Mouse (Mus musculus) liver, postnatal 0 days (tissue): Measurements from ENCODE around the gene Erlin1. TPM values are rescaled to one million over a fixed set of nuclear protein-coding genes. Genes with fewer than 3 reads are reported as not detected.

Experiments used
- ATAC-seq: fragments of 200-750 bp; cut with Nextera tagmentation; 2 replicates; pipeline ENCODE4 v1.8.0; 2017; ENCODE audit warnings: mild to moderate bottlenecking, moderate library complexity
- DNase-seq: peaks from one replicate; pipeline ENCODE4 v3.0.0-alpha.2; 2016
- H3K27ac ChIP-seq: fragments of 300-500 bp; sonication (generic); 2 replicates; pipeline ENCODE4 v1.5.1; 2014; ENCODE audit warnings: antibody characterized with exemption, moderate library complexity, mild to moderate bottlenecking, low read depth
- H3K27me3 ChIP-seq: fragments of 300-500 bp; sonication (generic); 2 replicates; pipeline ENCODE4 v1.6.1; 2014; ENCODE audit warnings: low read length, control low read depth, mixed read lengths; ENCODE audit not compliant: insufficient read depth
- H3K36me3 ChIP-seq: fragments of 300-500 bp; sonication (generic); replicated peaks from 2 replicates; pipeline ENCODE4 v1.6.1; 2014; ENCODE audit warnings: mild to moderate bottlenecking, control low read depth, low read length, moderate library complexity, mixed read lengths; ENCODE audit not compliant: insufficient read depth
- H3K4me1 ChIP-seq: fragments of 300-500 bp; sonication (generic); 2 replicates; pipeline ENCODE4 v1.6.1; 2014; ENCODE audit warnings: antibody characterized with exemption, mild to moderate bottlenecking, control low read depth; ENCODE audit not compliant: insufficient read depth
- H3K4me2 ChIP-seq: fragments of 300-500 bp; sonication (generic); 2 replicates; pipeline ENCODE4 v1.6.1; 2014; ENCODE audit warnings: low read depth, mild to moderate bottlenecking, low read length, moderate library complexity, mixed read lengths
- H3K4me3 ChIP-seq: fragments of 300-500 bp; sonication (generic); 2 replicates; pipeline ENCODE4 v1.5.1; 2014; ENCODE audit warnings: low read depth, low read length
- H3K9ac ChIP-seq: fragments of 300-500 bp; sonication (generic); replicated peaks from 2 replicates; pipeline ENCODE4 v1.6.1; 2014; ENCODE audit warnings: mild to moderate bottlenecking, moderate library complexity
- H3K9me3 ChIP-seq: fragments of 300-500 bp; sonication (generic); 2 replicates; pipeline ENCODE4 v1.6.1; 2016; ENCODE audit warnings: mild to moderate bottlenecking, control low read depth, low read length, mixed read lengths
- CTCF ChIP-seq: sonication (generic); IDR thresholded peaks from 2 replicates; pipeline ENCODE4 v1.5.1; 2016; ENCODE audit warnings: antibody characterized with exemption, low read depth
- EP300 ChIP-seq: IDR thresholded peaks from 2 replicates; pipeline ENCODE4 v1.6.1; 2016; ENCODE audit warnings: antibody characterized with exemption, low read depth, mild to moderate bottlenecking
- WGBS: fragments of 180-500 bp; shearing (Covaris S2); extraction: QIAGEN DNeasy Blood & Tissue Kit; methylation state at CpG from one replicate; pipeline ENCODE4 v1.1.7; 2014; ENCODE audit not compliant: insufficient replicate concordance; 5-methylcytosine and 5-hydroxymethylcytosine counted together
- polyA plus RNA-seq: library from polyadenylated mRNA; unstranded; fragments of >200 nt; fragmentation: Nextera tagmentation; extraction: Ambion mirVana; gene quantifications from 2 replicates; pipeline ENCODE4 v1.2.1, GENCODE M21; 2015

The Erlin1 gene
- polyA plus RNA-seq, 1 experiment from 2014 or later, result 13.8 TPM

GRCm38 (mm10) chr19:44106831-44107660 lies 37.5 kb upstream of the Erlin1 start, which contains the start of gene Chuk:
Gene Chuk, minus strand, starts transcription at chr19:44107480.
- H3K4me2 ChIP-seq, result peak within 1 kb of the TSS; percentile 80
- no peaks in the 10 kb centered on the region for H3K27me3 ChIP-seq
- peak; percentile 98 for DNase-seq
- peak within 1 kb of the TSS; percentile 98 for H3K9ac ChIP-seq
- H3K4me1 ChIP-seq, result peaks cover 25% of the 10 kb centered on the region
- no peaks in the 10 kb centered on the region for H3K9me3 ChIP-seq
- WGBS, result under 1% methylated on average over 62 of the region's 67 CpGs
- TF ChIP-seq CTCF (no peak), EP300 (peak; percentile 76)
- H3K4me3 ChIP-seq, result peak within 1 kb of the TSS; percentile 97
- peak; percentile 96 for ATAC-seq
- H3K27ac ChIP-seq, result peak within 1 kb of the TSS; percentile 90
- peaks cover 8% of the 10 kb centered on the region for H3K36me3 ChIP-seq

GRCm38 (mm10) chr19:44104393-44104792 lies 34.8 kb upstream of the Erlin1 start:
- Histone ChIP-seq H3K36me3 (peaks cover 20% of the 10 kb centered on the region), H3K27me3 (no peaks in the 10 kb centered on the region), H3K9ac (no peak overlapping the region), H3K4me1 (peaks cover 23% of the 10 kb centered on the region), H3K4me3 (no peak overlapping the region), H3K4me2 (no peak overlapping the region), H3K9me3 (no peaks in the 10 kb centered on the region), H3K27ac (no peak overlapping the region)
- 81% methylated on average over 1 of the region's 1 CpGs for WGBS
- DNase-seq, result no peak
- TF ChIP-seq EP300, result no peak
- no peak for TF ChIP-seq CTCF
- no peak for ATAC-seq

DNA sequence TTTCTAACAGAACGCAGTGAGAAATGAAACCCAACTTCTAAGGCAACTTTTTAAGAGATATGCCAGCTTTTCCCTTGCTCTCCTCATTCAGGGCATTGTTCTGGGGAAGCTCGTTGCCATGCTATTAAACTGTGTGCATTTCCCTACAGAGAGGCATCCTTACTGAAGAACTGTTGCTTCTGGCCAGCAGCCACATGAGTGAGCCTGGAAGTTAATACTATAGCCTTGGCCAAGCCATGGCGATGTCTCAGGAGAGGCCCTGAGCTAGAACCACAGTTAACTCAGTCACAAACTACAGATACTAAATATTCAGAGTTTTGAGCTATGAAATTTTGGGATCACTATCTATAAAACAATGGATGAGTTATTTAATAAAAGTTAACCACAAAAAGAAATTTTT lies 33.4 kb upstream of the Erlin1 start:
- peaks cover 30% of the 10 kb centered on the region for H3K36me3 ChIP-seq
- no peaks in the 10 kb centered on the region for H3K27me3 ChIP-seq
- peaks cover 22% of the 10 kb centered on the region for H3K4me1 ChIP-seq
- H3K9me3 ChIP-seq, result no peaks in the 10 kb centered on the region
- H3K27ac ChIP-seq, result no peak overlapping the region
- H3K4me2 ChIP-seq, result no peak overlapping the region
- no peak overlapping the region for H3K9ac ChIP-seq
- no peak for DNase-seq
- TF ChIP-seq CTCF (no peak), EP300 (no peak)
- 93% methylated on average over 3 of the region's 3 CpGs for WGBS
- ATAC-seq, result no peak
- H3K4me3 ChIP-seq, result no peak overlapping the region

DNA sequence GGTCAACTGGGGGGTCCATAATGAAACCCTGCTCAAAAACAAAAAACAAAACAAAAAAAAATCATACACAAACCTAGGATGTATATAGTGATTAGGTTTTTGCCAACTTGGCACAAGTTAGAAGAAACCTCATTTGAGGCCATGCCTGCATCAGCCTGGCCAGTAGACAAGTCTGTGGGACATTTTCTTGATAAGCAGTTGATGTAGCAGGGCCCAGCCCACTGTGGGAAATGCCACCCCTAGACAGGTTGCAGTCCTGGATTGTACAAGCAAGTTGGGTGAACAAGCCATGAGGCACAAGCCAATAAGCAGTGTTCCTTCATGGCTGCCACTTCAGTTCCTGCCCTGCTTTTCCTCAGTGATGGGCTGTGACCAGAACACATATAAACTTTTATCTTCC lies 31.3 kb upstream of the Erlin1 start:
- Histone ChIP-seq H3K27ac (no peak overlapping the region), H3K36me3 (peaks cover 46% of the 10 kb centered on the region), H3K9me3 (peaks cover 3% of the 10 kb centered on the region), H3K4me2 (no peak overlapping the region), H3K4me1 (peaks cover 12% of the 10 kb centered on the region; the same call in 1 of the 2 replicates), H3K9ac (no peak overlapping the region), H3K27me3 (no peaks in the 10 kb centered on the region), H3K4me3 (no peak overlapping the region)
- ATAC-seq (no peak), DNase-seq (no peak)
- TF ChIP-seq EP300, result no peak
- no peak for TF ChIP-seq CTCF

GRCm38 (mm10) chr19:44086278-44086677 lies 16.7 kb upstream of the Erlin1 start:
- Histone ChIP-seq H3K4me2 (no peak overlapping the region), H3K27me3 (no peaks in the 10 kb centered on the region), H3K4me1 (no peaks in the 10 kb centered on the region), H3K36me3 (peaks cover 47% of the 10 kb centered on the region), H3K4me3 (no peak overlapping the region), H3K27ac (no peak overlapping the region), H3K9ac (no peak overlapping the region), H3K9me3 (no peaks in the 10 kb centered on the region)
- 81% methylated on average over 3 of the region's 3 CpGs for WGBS
- DNase-seq (no peak), ATAC-seq (no peak)
- TF ChIP-seq CTCF (no peak), EP300 (no peak)

DNA sequence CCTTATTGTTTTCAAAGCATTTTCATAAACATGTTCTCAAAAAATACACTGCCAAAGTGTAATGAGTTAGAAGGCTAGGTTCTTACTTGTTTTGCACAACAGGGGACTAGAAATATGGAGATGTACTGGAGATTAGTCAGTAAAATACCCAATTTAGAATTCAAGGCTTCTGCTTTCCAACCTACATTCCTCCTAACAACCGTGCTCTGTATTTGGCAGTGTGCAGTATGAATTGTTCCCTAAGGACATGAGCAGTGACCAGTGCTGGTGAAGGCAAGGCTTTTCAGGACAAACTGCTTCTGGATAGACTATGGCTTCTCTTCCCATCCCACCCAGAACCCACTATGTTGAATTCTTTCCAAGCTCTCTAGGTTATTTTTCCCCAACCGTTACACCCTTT lies 11.3 kb upstream of the Erlin1 start:
- ATAC-seq (no peak), DNase-seq (no peak)
- no peak for TF ChIP-seq CTCF
- TF ChIP-seq EP300, result no peak
- H3K4me3 ChIP-seq, result no peak overlapping the region
- H3K4me1 ChIP-seq, result no peaks in the 10 kb centered on the region
- H3K27ac ChIP-seq, result no peak overlapping the region
- no peaks in the 10 kb centered on the region for H3K9me3 ChIP-seq
- H3K4me2 ChIP-seq, result no peak overlapping the region
- no peak overlapping the region for H3K9ac ChIP-seq
- WGBS, result 81% methylated on average over 2 of the region's 2 CpGs
- H3K36me3 ChIP-seq, result peaks cover 62% of the 10 kb centered on the region
- no peaks in the 10 kb centered on the region for H3K27me3 ChIP-seq
